Mouse (Mus musculus) G1E (cell line): ENCODE results near the gene Gnpat. TPM values are rescaled to one million over a fixed set of nuclear protein-coding genes. Genes with fewer than 3 reads are reported as not detected.

Source experiments
- ATAC-seq: 2 replicates; pipeline ENCODE4 v1.8.0; 2016; ENCODE audit warnings: mild to moderate bottlenecking; ENCODE audit not compliant: insufficient number of reproducible peaks, poor library complexity, low FRiP score, severe bottlenecking; ENCODE audit errors: extremely low read depth
- DNase-seq: peaks from one replicate; pipeline ENCODE4 v3.0.0; 2012; ENCODE audit warnings: low spot score
- H3K27me3 ChIP-seq: 2 replicates; pipeline ENCODE4 v1.6.1; 2012; ENCODE audit warnings: mild to moderate bottlenecking, low read length, inconsistent platforms; ENCODE audit not compliant: insufficient read depth
- H3K36me3 ChIP-seq: replicated peaks from 2 replicates; pipeline ENCODE3; 2012; ENCODE audit warnings: mild to moderate bottlenecking, inconsistent platforms
- H3K4me1 ChIP-seq: 2 replicates; pipeline ENCODE4 v1.6.1; 2012; ENCODE audit warnings: low read depth, low read length, inconsistent platforms, mixed read lengths; ENCODE audit not compliant: insufficient read depth
- H3K4me3 ChIP-seq: 2 replicates; pipeline ENCODE4 v1.5.1; 2012; ENCODE audit warnings: low read depth, mild to moderate bottlenecking, inconsistent platforms, low read length, moderate library complexity, mixed read lengths
- H3K9me3 ChIP-seq: replicated peaks from 2 replicates; pipeline ENCODE4 v1.6.1; 2012; ENCODE audit warnings: inconsistent platforms
- CTCF ChIP-seq: IDR thresholded peaks from 2 replicates; pipeline ENCODE4 v1.5.1; 2012; ENCODE audit warnings: low read depth, low read length, inconsistent platforms, mixed read lengths
- GATA1 ChIP-seq: IDR thresholded peaks from 2 replicates; pipeline ENCODE4 v1.6.1; 2012; ENCODE audit warnings: borderline replicate concordance, low read length, inconsistent platforms, mixed read lengths
- GATA2 ChIP-seq: IDR thresholded peaks from 2 replicates; pipeline ENCODE4 v1.6.1; 2012; ENCODE audit warnings: low read depth, low read length, inconsistent platforms, borderline replicate concordance
- POLR2AphosphoS5 ChIP-seq: IDR thresholded peaks from 2 replicates; pipeline ENCODE4 v1.6.1; 2012; ENCODE audit warnings: low read depth, low read length, inconsistent platforms; ENCODE audit not compliant: insufficient replicate concordance
- TAL1 ChIP-seq: conservative IDR thresholded peaks from 2 replicates; pipeline ENCODE4 v1.6.1; 2012; ENCODE audit warnings: low read depth, low read length, inconsistent platforms, mixed read lengths
- polyA plus RNA-seq: library from polyadenylated mRNA; stranded (reverse); fragments of >175 nt; gene quantifications from 2 replicates; pipeline ENCODE4 v1.2.3, GENCODE M21; 2012
- total RNA-seq, 2 experiments: library from RNA; stranded (forward) in 1 of 2; stranded (reverse) in 1 of 2; fragments of 200-1000 nt in 1 of 2; fragments of >200 nt in 1 of 2; fragmentation: Nextera tagmentation in 1 of 2; gene quantifications; 2 replicates each; pipeline ENCODE4 v1.2.3; 2014 to 2017

The Gnpat gene
- total and polyA plus RNA-seq, 3 experiments: 125 to 131 (median 128) TPM

DNA sequence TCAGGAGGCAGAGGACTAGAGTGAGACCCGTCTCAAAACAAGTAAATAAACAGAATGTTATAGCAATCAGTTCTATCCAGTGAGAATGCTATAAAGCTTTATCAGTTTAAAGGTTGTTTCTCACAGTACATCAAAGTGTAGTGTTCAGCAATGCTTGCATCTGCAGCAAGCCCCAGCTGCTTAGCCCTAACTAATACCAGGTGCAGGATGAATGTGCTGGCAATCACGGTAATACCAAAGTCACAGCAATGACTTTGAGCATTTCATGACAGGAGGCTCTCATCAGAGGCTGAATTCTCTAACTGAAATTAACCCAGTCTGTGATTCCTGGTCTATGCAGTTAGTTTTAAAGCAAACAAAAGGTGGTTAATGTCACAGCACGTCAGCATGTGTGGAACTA lies 29.8 kb downstream of the Gnpat start:
- peaks cover 64% of the 10 kb centered on the region for H3K4me1 ChIP-seq
- H3K27me3 ChIP-seq: no peaks in the 10 kb centered on the region
- no peak for DNase-seq
- TF ChIP-seq GATA1: no peak
- TF ChIP-seq TAL1: no peak
- TF ChIP-seq CTCF: no peak
- TF ChIP-seq POLR2AphosphoS5: no peak
- TF ChIP-seq GATA2: no peak
- no peak overlapping the region; the same call in 1 of the 2 replicates for H3K4me3 ChIP-seq
- peaks cover 4% of the 10 kb centered on the region for H3K9me3 ChIP-seq
- peaks cover 90% of the 10 kb centered on the region for H3K36me3 ChIP-seq
- ATAC-seq: no peak

GRCm38 (mm10) chr8:124896010-124896631 lies 33.3 kb downstream of the Gnpat start:
- DNase-seq: no peak
- Histone ChIP-seq H3K36me3 (peaks cover 84% of the 10 kb centered on the region), H3K4me1 (peaks cover 74% of the 10 kb centered on the region), H3K4me3 (peak overlapping the region; percentile 96), H3K27me3 (no peaks in the 10 kb centered on the region), H3K9me3 (no peaks in the 10 kb centered on the region)
- no peak for ATAC-seq
- TF ChIP-seq CTCF (no peak), POLR2AphosphoS5 (no peak), GATA2 (no peak), GATA1 (no peak), TAL1 (no peak)

- Histone ChIP-seq H3K36me3 (peaks cover 83% of the 10 kb centered on the region), H3K27me3 (no peaks in the 10 kb centered on the region), H3K4me3 (peak overlapping the region; percentile 96), H3K4me1 (peaks cover 75% of the 10 kb centered on the region), H3K9me3 (no peaks in the 10 kb centered on the region)
- ATAC-seq (peak; percentile 64), DNase-seq (peak; percentile 73)
- TF ChIP-seq GATA2 (no peak), GATA1 (no peak), POLR2AphosphoS5 (no peak), CTCF (no peak), TAL1 (no peak)
Measured at GRCm38 (mm10) chr8:124896632-124897385, 34.0 kb downstream of the Gnpat start.

GRCm38 (mm10) chr8:124897386-124898250 lies 34.8 kb downstream of the Gnpat start, which contains the start of the genes Exoc8 and Sprtn:
Exoc8 (minus strand) TSS chr8:124897705.
Sprtn (plus strand) TSS chr8:124897886.
- H3K36me3 ChIP-seq: peaks cover 84% of the 10 kb centered on the region
- peak within 1 kb of the TSS; percentile 96 for H3K4me3 ChIP-seq
- TF ChIP-seq GATA1: no peak
- no peak for TF ChIP-seq POLR2AphosphoS5
- TF ChIP-seq CTCF: no peak
- TF ChIP-seq TAL1: no peak
- no peak for TF ChIP-seq GATA2
- ATAC-seq: peak; percentile 51
- peak; percentile 92 for DNase-seq
- peaks cover 79% of the 10 kb centered on the region for H3K4me1 ChIP-seq
- H3K9me3 ChIP-seq: no peaks in the 10 kb centered on the region
- H3K27me3 ChIP-seq: no peaks in the 10 kb centered on the region

DNA sequence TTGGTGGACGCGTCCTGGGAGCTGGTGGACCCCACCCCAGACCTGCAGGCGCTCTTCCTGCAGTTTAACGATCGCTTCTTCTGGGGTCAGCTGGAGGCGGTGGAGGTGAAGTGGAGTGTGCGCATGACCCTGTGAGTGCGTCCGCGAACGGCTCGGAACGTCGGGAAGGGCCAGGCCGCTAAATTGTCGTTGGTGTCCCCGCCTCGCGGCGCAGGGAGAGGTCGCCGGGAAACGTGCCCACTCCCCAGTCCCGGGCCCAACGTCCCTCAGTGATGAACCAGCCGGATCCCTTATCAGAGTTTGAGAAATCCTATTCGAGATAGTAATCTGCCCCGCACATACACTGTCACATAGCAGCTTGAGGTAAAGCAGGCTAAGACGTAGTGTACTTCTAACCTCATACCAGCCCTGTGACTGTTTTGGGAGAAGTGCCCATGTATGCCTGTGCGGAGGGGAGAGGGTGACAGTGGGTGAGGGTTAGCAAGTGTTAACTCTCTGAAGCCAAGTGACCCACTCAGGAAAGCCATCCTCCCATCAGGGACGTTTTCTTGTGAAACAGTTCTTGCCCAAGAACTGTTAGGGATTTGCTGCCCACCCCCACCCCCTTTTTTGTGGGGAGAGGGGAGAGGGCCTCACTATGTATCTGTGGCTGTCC lies 35.5 kb downstream of the Gnpat start:
- ATAC-seq (no peak), DNase-seq (no peak)
- Histone ChIP-seq H3K36me3 (peaks cover 84% of the 10 kb centered on the region), H3K4me1 (peaks cover 79% of the 10 kb centered on the region), H3K9me3 (no peaks in the 10 kb centered on the region), H3K4me3 (peak overlapping the region; percentile 96), H3K27me3 (no peaks in the 10 kb centered on the region)
- TF ChIP-seq GATA2: no peak
- no peak for TF ChIP-seq POLR2AphosphoS5
- TF ChIP-seq CTCF: no peak
- TF ChIP-seq GATA1: no peak
- TF ChIP-seq TAL1: no peak
